Mouse (Mus musculus) c-Kit-positive CD71-positive TER-119-positive erythroid progenitor cells, embryonic 14.5 days (primary cell): Measurements from ENCODE around the gene Dock9.

Experiments
- DNase-seq: peaks from one replicate; pipeline ENCODE4 v3.0.0-alpha.2; 2013; ENCODE audit warnings: low spot score

Dock9 gene

GRCm38 (mm10) chr14:121505485-121505860, 292.2 kb downstream of the Dock9 start:
- DNase-seq, result no peak

DNA sequence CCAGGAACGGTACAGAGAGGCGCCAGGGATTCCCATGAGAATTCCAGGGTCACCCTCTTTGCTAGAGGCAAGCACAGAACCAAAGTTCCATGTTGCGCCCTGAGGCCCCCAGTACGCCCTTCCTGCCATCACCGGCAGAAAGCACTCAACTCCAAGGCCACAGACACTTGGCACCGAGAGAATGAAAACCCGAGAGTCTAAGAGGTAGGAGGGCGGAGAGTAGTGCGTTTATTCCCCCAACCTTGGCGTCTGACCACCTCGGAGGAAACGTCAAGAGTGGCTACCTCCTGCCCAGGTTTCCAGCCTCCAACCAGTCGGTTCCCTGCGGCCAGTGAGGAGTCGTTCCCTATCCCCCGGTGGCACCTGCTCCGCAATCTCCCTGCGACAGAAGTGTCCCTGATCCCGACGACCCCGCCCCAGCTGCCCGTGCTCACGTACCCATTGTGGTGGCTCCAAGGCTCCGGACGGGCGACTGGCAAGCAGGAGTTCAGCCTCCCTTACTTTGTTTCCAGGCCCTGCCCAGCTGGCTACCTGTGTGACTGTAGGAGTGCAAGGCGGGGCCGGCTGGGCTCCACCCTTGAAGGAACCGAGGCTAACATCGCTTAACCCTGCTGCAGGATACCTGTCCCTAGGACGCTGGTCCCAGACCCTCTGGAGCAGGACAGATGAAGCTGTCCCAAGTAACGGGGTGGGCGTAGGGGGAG, 292.7 kb downstream of the Dock9 start, which contains the start of gene Slc15a1:
Slc15a1 (minus strand) TSS at position 472 of the 704 bp plus-strand sequence.
- DNase-seq, result no peak

DNA sequence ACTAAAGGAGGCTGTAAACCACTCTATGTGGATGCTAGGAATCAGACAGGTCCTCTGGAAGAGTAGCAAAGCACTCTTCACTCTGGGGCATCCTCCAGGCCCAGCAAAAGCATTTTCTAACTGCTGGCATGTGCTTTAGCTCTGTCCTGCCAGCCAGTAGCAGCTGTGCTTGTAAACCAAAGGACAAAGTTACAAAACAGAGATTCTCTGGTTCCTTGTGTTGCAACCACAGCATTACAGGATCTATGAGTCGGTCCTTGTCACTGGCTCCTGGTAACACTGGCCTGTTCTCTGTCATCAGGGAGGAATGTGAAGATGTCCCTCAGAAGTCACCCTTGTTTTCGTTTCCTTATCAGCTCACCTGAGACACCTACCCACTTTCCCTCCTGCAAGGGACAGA, 297.1 kb downstream of the Dock9 start:
- no peak for DNase-seq

- no peak for DNase-seq
Observed at GRCm38 (mm10) chr14:121499769-121500168, 297.9 kb downstream of the Dock9 start.

DNA sequence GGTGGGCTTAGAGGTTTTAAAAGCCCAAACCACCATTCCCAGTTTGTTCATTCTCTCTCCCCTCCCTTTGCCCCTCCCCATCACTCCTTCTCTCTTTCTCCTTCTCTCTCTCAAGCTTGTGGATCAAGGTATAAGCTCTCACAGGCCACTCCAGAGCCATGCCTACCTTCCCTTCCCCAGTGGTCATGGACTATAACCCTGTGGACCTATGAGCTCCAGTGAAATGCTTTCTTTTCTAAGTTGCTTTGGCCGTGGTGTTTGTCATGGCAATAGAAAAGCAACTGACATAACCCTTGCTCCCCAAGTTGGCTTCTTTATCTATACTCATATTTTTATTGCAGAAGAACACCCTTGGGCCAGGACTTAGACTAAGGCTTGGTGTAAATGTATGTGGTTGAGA, 299.8 kb downstream of the Dock9 start:
- no peak for DNase-seq

- no peak for DNase-seq
Observed at GRCm38 (mm10) chr14:121495741-121496140, 301.9 kb downstream of the Dock9 start.

DNA sequence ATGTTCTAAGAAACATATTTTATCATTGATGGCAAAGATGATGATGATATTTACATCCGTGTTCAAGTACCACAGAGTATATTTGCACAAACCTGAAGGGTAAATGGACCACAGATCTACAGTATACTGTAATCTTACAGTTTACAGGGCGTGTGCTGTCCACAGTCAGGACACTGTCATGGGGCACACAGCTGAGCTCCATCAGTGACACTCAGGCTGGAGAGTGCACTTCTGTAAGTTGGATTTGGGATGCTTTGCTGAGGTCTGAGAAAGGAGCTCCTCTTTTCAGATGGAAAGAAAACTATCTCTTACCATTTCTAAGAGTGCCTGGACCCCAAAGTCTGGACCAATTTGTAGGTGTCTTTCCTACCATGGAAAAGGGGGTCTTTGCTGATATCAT, 302.5 kb downstream of the Dock9 start:
- no peak for DNase-seq

DNA sequence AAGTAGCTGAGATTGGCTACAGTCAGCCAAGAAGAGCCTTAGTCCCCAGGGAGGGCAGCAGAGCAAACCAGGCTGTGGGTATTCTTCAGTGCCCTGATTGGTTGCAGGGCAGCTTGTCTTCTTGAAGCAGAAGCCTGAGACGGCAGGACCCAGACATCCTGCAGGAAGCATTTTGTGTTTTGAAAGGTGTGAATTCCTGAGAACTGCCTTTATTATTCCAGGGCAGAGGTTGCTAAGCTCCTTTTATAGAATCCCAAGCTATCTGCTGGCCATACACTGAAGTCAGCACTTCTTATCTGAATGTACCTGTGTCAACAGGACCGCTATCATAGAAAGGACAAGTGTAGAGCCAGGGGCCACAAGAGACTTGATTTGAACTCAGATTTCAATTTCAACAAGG, 303.4 kb downstream of the Dock9 start:
- DNase-seq, result no peak

DNA sequence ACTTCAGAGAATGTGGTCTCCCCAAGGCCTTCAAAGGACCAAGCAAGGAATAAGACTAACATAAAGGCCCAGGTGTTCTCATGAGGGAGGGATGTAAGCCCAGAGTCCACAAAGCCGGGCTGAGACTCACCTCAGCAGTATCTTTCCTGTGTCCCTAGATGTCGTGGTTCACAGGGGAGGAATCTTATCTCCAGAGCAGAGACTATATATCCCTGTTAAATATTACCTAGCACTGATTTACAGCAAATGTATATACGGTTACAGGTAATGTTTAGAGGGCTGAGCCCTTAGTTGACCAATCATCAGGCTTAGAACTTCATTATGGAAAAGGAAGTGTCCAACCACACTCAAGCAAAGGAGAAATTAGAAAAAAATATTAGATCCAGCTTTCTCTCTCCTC, 303.9 kb downstream of the Dock9 start:
- no peak for DNase-seq

GRCm38 (mm10) chr14:121492328-121492727, 305.3 kb downstream of the Dock9 start:
- no peak for DNase-seq
